Mouse (Mus musculus) E14TG2a.4 (cell line): ENCODE results near the gene Capn9.

Experiments
- CTCF ChIP-seq: conservative IDR thresholded peaks from 2 replicates; pipeline ENCODE4 v1.5.1; 2014; ENCODE audit warnings: low read length
- NANOG ChIP-seq: IDR thresholded peaks from 2 replicates; pipeline ENCODE4 v1.6.1; 2014; ENCODE audit warnings: borderline replicate concordance, low read length, mixed read lengths
- POU5F1 ChIP-seq: IDR thresholded peaks from 2 replicates; pipeline ENCODE4 v1.6.1; 2014; ENCODE audit warnings: low read length, borderline replicate concordance

DNA sequence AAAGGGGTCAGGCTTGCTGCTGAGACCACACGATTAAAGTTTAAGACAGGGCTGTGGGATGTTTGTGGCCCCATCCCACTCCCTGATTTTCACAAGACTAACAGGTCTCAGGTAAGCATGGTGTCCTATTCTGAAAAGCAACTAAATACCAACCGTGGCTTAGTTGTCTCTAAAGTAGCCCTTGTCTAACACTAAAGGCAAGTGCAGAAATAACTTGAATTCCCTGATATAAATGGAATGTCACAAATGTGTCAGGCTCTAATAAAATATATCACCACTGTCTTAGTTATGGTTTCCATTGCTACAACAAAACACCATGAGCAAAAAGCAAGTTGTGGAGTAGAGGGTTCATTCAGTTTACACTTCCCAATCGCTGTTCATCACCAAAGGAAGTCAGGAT lies 88.5 kb downstream of the Capn9 start:
- TF ChIP-seq CTCF = no peak
- no peak for TF ChIP-seq NANOG
- no peak for TF ChIP-seq POU5F1
